Mouse (Mus musculus) erythroblast, embryonic 14.5 days (primary cell): ENCODE results near the gene Aen.

ENCODE experiments used
- GATA1 ChIP-seq: IDR thresholded peaks from 2 replicates; pipeline ENCODE4 v1.6.1; 2012; ENCODE audit warnings: low read length, inconsistent platforms, mixed read lengths
- TAL1 ChIP-seq: IDR thresholded peaks from 3 replicates; pipeline ENCODE4 v1.6.1; 2012; ENCODE audit warnings: low read length, inconsistent platforms, mixed read lengths

GRCm38 (mm10) chr7:78897567-78897966, 1.9 kb downstream of the Aen start:
- TF ChIP-seq GATA1 (no peak), TAL1 (no peak)
